Mouse (Mus musculus) heart, adult 11 months (tissue): Measurements from ENCODE around the gene Cavin1.
"Not testable (repeated sequence)": the region's sequence is repeated elsewhere in the genome, so short reads cannot be mapped to it uniquely, and the experiment has no call there.

Experiments
- DNase-seq: peaks from one replicate; pipeline ENCODE4 v3.0.0; 2022

Cavin1 gene

DNA sequence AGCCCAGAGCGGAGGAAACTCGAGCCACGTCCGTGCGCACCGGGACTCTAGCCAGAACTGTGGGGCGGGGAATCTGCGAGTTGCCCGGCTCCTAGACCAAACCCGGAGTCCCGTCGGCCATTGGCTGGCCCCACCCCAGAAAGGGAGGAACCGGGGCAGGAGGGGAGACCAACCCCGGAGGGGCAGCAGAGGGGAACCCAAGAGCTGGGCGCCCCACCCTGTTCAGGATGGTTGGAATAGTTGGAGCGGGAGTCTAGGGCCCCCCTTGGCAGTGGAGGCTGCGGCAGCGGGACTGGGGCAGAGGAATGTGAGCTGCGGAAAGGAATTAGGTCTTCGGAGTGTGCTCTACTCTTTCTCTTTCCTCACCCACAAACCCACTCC lies at the start of gene Cavin1:
Gene Cavin1 (minus strand): TSS at position 331 of the 381 bp plus-strand sequence.
- peak; percentile 100 for DNase-seq

- DNase-seq, result peak; percentile 87
These were observed 41.0 kb upstream of the Cavin1 start for GRCm38 (mm10) chr11:101011641-101012040.

DNA sequence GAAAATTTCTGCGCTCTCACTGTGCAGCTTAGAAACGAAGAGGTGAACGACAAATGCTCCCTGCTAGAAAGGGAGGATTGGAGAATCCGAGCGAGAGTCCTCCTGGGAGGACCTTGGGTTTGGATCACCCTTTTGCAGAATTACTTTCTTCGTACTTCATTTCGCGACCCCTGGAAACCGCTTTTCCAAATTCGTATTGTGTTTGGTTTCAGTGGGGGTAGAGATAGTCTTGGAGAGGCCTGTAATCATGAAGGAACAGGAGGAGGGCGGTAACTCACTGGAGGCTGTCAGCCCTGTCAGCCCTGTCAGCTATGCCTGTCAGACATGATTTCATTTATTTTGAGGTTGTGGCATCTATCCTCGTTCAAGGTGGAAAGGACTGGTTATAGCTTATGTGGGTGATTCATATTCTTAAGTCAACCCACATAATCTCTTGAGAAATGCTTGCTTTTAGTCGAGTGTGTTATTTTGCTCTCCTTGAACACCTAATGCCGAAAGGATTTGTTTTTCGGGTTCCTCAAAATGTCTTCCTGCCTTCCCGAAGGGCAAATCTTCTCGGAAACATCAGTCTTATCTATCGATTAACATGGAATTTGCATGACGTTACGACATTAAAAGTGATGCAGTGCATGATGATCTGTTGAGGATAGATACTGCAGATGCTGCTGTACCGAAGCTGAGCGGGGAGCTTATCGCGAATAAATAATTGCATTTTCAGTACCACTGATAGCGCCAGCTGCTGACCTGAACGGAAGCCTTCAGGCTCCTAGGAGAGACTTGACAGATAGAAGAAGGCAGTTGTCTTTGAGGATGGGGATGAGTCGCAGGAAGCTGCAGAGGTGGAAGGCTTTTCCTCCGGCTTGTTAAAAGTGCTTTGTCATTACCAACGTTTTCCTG lies 39.4 kb upstream of the Cavin1 start:
- DNase-seq, result peak; percentile 87

DNA sequence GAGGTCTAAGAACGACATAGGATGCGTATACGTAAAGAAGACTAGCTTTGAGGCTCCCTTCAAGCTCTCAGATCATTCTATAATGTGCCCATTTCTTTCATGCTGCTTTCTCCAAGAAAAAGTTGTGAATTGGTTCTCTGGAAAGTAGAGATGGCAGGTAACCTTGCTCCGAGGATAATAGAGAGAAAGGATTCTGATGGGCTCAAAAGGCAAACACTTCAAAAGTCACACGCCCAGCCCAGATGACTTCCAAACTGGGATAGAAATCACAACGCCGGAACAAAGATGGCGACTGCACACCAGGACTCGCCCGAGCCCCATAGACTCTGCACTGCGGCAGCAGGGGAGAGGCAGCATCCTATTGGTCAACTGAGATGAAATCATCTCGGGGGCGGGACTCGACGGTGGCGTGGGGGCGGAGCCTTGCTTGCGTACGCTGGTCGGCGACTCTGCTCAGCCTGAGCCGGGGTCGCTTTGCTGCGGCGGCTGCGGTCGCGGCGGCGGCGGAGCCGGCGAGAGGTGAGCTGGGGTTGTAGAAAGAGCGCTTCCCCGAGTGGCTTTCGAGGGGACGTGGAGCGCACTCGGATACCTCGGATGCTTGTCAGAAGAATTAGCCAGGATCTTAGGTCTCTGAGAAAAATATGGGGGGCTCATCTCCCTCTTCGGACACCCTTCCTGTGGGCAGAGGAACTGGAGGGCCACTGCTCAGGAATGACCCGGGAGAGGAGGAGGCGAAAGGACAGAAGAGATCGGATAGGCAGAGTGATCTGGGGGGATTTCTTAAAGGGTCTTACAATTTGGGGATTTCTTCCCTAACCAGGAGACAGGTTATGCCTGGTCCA lies 38.6 kb upstream of the Cavin1 start, which contains the start of gene Atp6v0a1:
Gene Atp6v0a1 (plus strand): TSS at position 407 of the 842 bp plus-strand sequence.
- peak; percentile 100 for DNase-seq

- peak; percentile 95 for DNase-seq
These were observed 37.7 kb upstream of the Cavin1 start for GRCm38 (mm10) chr11:101008206-101009045.

DNA sequence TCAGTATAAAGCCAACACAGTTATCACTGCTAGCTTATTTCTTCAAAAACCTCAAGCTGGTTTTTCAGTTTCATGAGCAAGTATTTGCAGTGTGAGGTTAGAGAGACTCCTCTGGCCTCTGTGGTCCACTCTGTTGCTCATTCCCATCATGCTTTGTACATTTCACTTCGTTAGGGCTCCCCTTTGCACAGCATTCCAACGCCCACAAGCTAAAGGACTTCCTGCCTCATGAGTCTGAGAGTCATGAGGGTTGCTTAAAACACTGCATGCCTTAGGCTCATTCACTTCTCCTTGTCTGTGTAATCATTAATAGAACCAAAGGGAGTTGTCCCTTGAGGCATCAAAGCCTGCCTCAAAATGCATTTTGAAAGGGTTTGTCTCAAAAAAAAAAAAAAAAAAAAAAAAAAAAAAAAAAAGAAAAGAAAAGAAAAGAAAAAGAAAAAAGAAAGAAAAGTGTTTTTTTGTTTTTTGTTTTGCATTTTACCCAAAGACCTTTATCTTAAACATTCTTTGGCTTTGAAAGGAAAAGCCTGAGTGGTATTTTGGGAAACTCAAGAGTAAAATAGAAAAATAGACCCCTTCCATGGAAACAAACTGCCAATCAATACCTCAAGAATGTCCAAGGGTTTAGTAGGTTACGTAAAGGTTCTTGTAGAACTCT lies 32.5 kb upstream of the Cavin1 start:
- DNase-seq, result peak; percentile 91

DNA sequence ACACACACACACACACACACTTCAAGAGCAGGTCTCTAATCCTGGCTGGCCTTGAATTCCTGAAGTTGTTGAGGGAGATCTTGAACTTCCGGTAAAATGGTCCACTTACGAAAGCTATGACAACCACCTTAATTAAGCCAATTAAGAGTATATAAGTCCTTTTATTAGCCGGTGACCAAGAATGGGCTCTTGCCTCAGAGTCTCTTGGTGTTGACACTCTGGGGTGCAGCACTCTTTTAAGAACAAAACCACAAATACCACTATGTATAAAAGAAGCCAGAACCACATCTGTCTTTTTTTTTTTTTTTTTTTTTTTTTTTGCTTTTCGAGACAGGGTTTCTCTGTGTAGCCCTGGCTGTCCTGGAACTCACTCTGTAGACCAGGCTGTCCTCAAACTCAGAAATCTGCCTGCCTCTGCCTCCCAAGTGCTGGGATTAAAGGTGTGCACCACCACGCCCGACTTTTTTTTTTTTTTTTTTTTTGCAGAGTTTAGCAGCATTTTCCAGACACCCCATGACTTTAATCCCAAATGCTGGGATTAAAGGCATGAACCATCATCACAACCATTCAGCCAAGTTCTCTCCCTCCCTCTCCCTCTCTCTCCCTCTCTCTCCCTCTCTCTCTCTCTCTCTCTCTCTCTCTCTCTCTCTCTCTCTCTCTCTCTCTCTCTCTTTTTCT lies 31.3 kb upstream of the Cavin1 start:
- not testable (repeated sequence) for DNase-seq

GRCm38 (mm10) chr11:100999254-100999653 lies 28.6 kb upstream of the Cavin1 start:
- no peak for DNase-seq

DNA sequence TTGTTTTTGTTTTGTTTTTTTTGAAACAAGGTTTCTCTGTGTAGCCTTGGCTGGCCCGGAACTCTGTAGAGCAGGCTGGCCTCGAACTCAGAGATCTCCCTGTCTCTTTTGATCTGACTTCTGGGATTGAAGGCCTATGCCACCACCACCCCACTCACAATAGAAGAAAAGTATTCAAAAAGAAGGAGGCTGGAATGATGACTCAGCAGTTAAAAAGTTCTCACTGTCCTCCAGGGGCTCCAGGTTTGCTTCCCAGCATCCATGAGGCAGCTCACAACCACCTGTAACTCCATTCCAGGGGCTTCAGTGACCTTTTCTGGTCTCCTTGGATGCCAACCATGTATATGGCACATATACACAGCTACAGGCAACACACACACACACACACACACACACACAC lies 28.1 kb upstream of the Cavin1 start:
- peak; percentile 46 for DNase-seq

- DNase-seq, result peak; percentile 34
These were observed 25.8 kb upstream of the Cavin1 start for GRCm38 (mm10) chr11:100996501-100996900.

DNA sequence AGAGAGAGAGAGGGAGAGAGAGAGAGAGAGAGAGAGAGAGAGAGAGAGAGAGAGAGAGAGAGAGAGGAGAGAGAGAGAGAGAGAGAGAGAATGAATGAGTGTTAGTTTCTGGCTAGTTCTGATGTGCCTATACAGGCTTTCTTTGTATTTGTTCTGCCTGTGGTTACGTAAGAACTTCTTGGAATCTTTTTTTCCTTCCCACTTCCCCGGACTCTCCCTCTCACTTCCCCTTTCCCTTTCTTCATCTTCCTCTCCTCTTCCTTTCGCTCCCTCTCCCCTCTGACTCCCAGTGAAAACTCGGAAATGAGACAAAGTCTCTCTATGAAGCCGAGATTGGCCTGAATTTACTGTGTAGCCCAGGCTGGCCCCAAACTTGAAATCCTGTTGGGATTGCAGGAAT lies 24.0 kb upstream of the Cavin1 start:
- DNase-seq, result peak; percentile 72

DNA sequence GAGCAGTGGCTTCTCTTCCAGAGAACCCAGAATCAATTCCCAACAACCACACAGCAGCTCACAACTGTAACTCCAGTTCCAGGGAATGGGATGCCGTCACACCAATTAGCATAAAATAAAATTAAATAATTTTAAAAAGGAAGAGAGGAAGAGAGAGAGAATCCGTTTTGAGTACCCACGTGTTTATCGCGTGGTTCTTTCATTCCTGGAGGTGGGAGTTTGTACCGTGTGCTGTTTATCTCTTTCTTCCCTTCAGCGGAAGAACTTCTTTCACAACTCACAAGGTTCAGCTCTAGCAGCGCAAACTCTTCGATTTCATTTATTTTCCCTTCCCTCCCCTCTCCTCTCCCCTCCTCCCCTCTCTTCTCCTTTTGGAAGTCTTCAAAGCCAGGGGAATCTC lies 23.5 kb upstream of the Cavin1 start:
- DNase-seq, result no peak

- peak; percentile 76 for DNase-seq
These were observed 22.8 kb upstream of the Cavin1 start for GRCm38 (mm10) chr11:100993437-100993836.

- DNase-seq, result peak; percentile 76
These were observed 20.4 kb upstream of the Cavin1 start for GRCm38 (mm10) chr11:100991027-100991534.

DNA sequence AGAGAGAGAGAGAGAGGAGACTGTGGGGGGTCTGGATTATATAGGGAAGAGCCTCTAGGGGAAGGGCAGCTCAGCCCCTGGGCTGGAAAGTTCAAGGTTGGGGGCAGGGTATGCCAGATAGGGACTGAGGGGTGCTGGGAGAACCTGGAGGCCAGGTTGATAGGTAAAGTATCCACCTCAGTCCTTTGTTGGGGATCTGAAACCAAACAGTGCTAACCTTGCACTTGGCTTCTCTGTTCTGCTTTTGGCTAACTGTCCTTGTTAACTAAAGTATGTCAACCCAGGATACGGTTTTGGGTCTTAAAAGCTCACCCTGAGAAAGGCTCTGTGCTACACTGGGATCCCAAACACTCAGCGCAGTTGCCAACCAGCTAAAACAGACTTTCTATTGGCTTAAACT lies 19.0 kb upstream of the Cavin1 start:
- no peak for DNase-seq

- DNase-seq, result no peak
These were observed 18.0 kb upstream of the Cavin1 start for GRCm38 (mm10) chr11:100988674-100989073.

GRCm38 (mm10) chr11:100985607-100986006 lies 14.9 kb upstream of the Cavin1 start:
- no peak for DNase-seq

- DNase-seq, result no peak
These were observed 13.1 kb upstream of the Cavin1 start for GRCm38 (mm10) chr11:100983778-100984131.

GRCm38 (mm10) chr11:100983125-100983777 lies 12.6 kb upstream of the Cavin1 start:
- peak; percentile 96 for DNase-seq

- DNase-seq, result no peak
These were observed 11.4 kb upstream of the Cavin1 start for GRCm38 (mm10) chr11:100982087-100982486.

DNA sequence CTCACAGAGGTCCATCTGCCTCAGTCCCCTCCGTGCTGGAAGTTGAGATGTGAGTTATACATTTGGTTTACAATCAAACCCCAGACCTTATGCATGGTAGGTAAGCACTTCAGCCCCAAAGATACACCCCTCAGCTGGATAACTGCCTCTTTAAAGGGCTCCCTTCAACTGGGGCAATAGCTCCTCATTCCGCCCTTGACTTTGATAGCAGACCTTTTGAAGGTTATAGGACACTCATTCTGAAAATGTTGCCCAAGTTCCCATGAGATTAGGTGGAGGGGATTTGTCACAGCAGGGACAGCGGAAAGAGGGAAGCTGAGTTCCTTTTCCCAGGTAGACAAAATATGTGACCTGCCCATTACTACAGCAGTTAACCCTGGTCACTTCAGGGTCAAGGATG lies 10.5 kb upstream of the Cavin1 start:
- DNase-seq, result no peak
